Mouse (Mus musculus) splenic B cell, adult 2 months (primary cell): Measurements from ENCODE around the gene Nubp2.

Experiments
- DNase-seq: peaks from one replicate; pipeline ENCODE4 v3.0.0-alpha.2; 2011; ENCODE audit warnings: low read depth, low spot score
- H3K27me3 ChIP-seq: 2 replicates; pipeline ENCODE4 v1.6.1; 2012; ENCODE audit warnings: mild to moderate bottlenecking, low read length, moderate library complexity, mixed read lengths; ENCODE audit not compliant: control insufficient read depth, poor library complexity, insufficient read depth, severe bottlenecking
- H3K36me3 ChIP-seq: 2 replicates; pipeline ENCODE4 v1.6.1; 2012; ENCODE audit warnings: mild to moderate bottlenecking, low read length, moderate library complexity, mixed read lengths; ENCODE audit not compliant: control insufficient read depth, poor library complexity, insufficient read depth, severe bottlenecking

The Nubp2 gene

DNA sequence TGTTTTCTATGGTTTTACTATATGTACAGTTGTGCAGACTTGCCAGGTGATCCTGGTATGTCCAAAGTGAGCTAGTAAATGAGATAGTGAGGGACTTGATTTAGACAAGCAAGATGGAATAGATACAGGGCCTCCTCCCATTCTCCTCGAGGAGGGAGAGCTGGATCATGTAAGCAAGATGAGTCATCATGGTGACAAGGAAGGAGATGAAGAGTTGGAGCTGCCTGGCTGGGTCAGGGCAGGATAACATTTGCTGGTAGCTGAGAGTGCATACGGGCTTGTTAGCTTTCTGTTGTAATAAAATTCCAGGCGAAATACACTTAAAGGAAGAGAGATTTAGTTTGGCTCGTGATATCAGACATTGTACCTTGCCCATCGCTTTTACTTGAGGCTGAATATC is 45.8 kb downstream of the Nubp2 start:
- no peaks in the 10 kb centered on the region for H3K36me3 ChIP-seq
- H3K27me3 ChIP-seq, result peaks cover 2% of the 10 kb centered on the region; the same call in 1 of the 2 replicates
- DNase-seq, result no peak

DNA sequence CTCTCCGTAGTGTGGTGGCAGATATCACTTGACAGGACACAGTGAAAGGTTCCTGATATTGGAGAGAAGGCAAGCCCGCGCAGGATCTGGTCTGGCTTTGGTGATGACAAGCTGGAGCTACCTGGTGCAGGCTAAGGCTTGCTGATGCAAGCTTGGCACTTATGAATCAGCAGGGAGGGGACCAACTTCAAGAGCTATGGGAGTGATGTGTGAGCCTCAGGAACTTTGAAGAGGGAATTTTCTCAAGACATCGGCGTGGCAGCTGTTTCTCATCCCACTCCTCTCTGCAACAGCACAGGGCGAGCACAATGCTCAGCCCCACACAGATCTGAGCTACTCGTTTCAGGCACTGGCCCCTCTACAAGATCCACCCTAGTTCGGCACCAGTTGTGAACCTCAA is 46.3 kb downstream of the Nubp2 start, which contains the start of gene Hagh:
Gene Hagh (plus strand): TSS at position 302 of the 400 bp plus-strand sequence.
- Histone ChIP-seq H3K27me3 (no peaks in the 10 kb centered on the region), H3K36me3 (no peaks in the 10 kb centered on the region)
- no peak for DNase-seq
